Mouse (Mus musculus) MEL (cell line): Measurements from ENCODE around the gene Plekhh3. TPM values are rescaled to one million over a fixed set of nuclear protein-coding genes. Genes with fewer than 3 reads are reported as not detected.

Source experiments
- DNase-seq: peaks from one replicate; pipeline ENCODE4 v3.0.0; 2011; ENCODE audit warnings: low read depth, low spot score
- H3K27ac ChIP-seq: 2 replicates; pipeline ENCODE4 v1.5.1; 2012; ENCODE audit warnings: low read depth, mild to moderate bottlenecking, control low read depth, low read length, moderate library complexity; ENCODE audit not compliant: control insufficient read depth
- H3K27me3 ChIP-seq, 2 experiments: fragments of 150-350 bp in 1 of 2; sonication (generic) in 1 of 2; 2 replicates each; pipeline ENCODE4 v1.6.1; 2012; ENCODE audit warnings: low read length in 2 of 2, mild to moderate bottlenecking in 2 of 2, improper control_type of control experiment in 1 of 2, moderate library complexity in 1 of 2; ENCODE audit not compliant: insufficient read depth in 2 of 2, control insufficient read depth in 1 of 2
- H3K36me3 ChIP-seq, 2 experiments: 2 replicates each; pipeline ENCODE4 v1.6.1; 2012 to 2014; ENCODE audit warnings: low read length in 2 of 2, improper control_type of control experiment in 1 of 2, inconsistent platforms in 1 of 2, mild to moderate bottlenecking in 1 of 2; ENCODE audit not compliant: insufficient read depth in 2 of 2, control insufficient read depth in 1 of 2
- H3K4me1 ChIP-seq, 2 experiments: fragments of 150-350 bp in 1 of 2; sonication (generic) in 1 of 2; 2 replicates each; pipeline ENCODE4 v1.6.1; 2012; ENCODE audit warnings: low read length in 2 of 2, improper control_type of control experiment in 1 of 2, mild to moderate bottlenecking in 1 of 2; ENCODE audit not compliant: insufficient read depth in 2 of 2, control insufficient read depth in 1 of 2
- H3K4me3 ChIP-seq, 2 experiments: fragments of 150-350 bp in 1 of 2; sonication (generic) in 1 of 2; 2 replicates each; pipeline ENCODE4 v1.5.1; 2012; ENCODE audit warnings: low read depth in 2 of 2, low read length in 2 of 2, mild to moderate bottlenecking in 2 of 2, moderate library complexity in 2 of 2, control low read depth in 1 of 2, improper control_type of control experiment in 1 of 2; ENCODE audit not compliant: control insufficient read depth in 1 of 2, insufficient read depth in 1 of 2
- H3K79me2 ChIP-seq: 2 replicates; pipeline ENCODE4 v1.6.1; 2012; ENCODE audit warnings: mild to moderate bottlenecking, low read length, moderate library complexity; ENCODE audit not compliant: control insufficient read depth, poor library complexity, insufficient read depth
- H3K9ac ChIP-seq: 2 replicates; pipeline ENCODE4 v1.6.1; 2012; ENCODE audit warnings: low read depth, mild to moderate bottlenecking, control low read depth, low read length, moderate library complexity; ENCODE audit not compliant: control insufficient read depth, poor library complexity, severe bottlenecking
- H3K9me3 ChIP-seq: fragments of 150-350 bp; sonication (generic); replicated peaks from 2 replicates; pipeline ENCODE4 v1.6.1; 2012; ENCODE audit warnings: mild to moderate bottlenecking, low read length, improper control_type of control experiment, moderate library complexity; ENCODE audit not compliant: insufficient read depth
- CTCF ChIP-seq, 3 experiments: IDR thresholded peaks in 2 of 3; conservative IDR thresholded peaks in 1 of 3; 2 replicates each; pipeline ENCODE4 v1.5.1; 2011 to 2012; ENCODE audit warnings: low read length in 3 of 3, low read depth in 2 of 3, mild to moderate bottlenecking in 2 of 3, improper control_type of control experiment in 1 of 3, inconsistent platforms in 1 of 3, mixed read lengths in 1 of 3, moderate library complexity in 1 of 3; ENCODE audit not compliant: control insufficient read depth in 1 of 3, insufficient read depth in 1 of 3, poor library complexity in 1 of 3, severe bottlenecking in 1 of 3
- HCFC1 ChIP-seq: IDR thresholded peaks from 2 replicates; pipeline ENCODE4 v1.6.1; 2012; ENCODE audit warnings: low read depth, mild to moderate bottlenecking, inconsistent platforms, low read length, improper control_type of control experiment, moderate library complexity
- MAZ ChIP-seq: IDR thresholded peaks from 2 replicates; pipeline ENCODE4 v1.6.1; 2012; ENCODE audit warnings: low read depth, mild to moderate bottlenecking, inconsistent platforms, low read length, improper control_type of control experiment
- RAD21 ChIP-seq: IDR thresholded peaks from 2 replicates; pipeline ENCODE4 v1.6.1; 2011; ENCODE audit warnings: mild to moderate bottlenecking, low read depth, low read length, improper control_type of control experiment
- RCOR1 ChIP-seq: IDR thresholded peaks from 2 replicates; pipeline ENCODE4 v1.6.1; 2012; ENCODE audit warnings: low read depth, mild to moderate bottlenecking, inconsistent platforms, low read length, improper control_type of control experiment
- SIN3A ChIP-seq: IDR thresholded peaks from 2 replicates; pipeline ENCODE4 v1.6.1; 2012; ENCODE audit warnings: low read length, improper control_type of control experiment, inconsistent platforms
- SMC3 ChIP-seq: IDR thresholded peaks from 2 replicates; pipeline ENCODE4 v1.6.1; 2011; ENCODE audit warnings: low read depth, low read length, improper control_type of control experiment
- USF1 ChIP-seq: IDR thresholded peaks from 2 replicates; pipeline ENCODE4 v1.6.1; 2014; ENCODE audit warnings: low read depth, mild to moderate bottlenecking, inconsistent platforms, low read length, improper control_type of control experiment, moderate library complexity
- ZC3H11A ChIP-seq: IDR thresholded peaks from 2 replicates; pipeline ENCODE4 v1.6.1; 2012; ENCODE audit warnings: low read depth, mild to moderate bottlenecking, inconsistent platforms, low read length, improper control_type of control experiment
- polyA plus RNA-seq, 2 experiments: library from polyadenylated mRNA; stranded (reverse) in 1 of 2; unstranded in 1 of 2; fragments of >175 nt in 1 of 2; fragments of >200 nt in 1 of 2; gene quantifications; 2 replicates each; pipeline versions ENCODE4 v1.2.1 to v1.2.4; 2012; ENCODE audit warnings: low replicate concordance in 2 of 2, low read depth in 1 of 2; ENCODE audit not compliant: insufficient read length in 2 of 2, insufficient read depth in 1 of 2, missing spikeins in 1 of 2
- total RNA-seq: library from RNA; depleted of rRNA; stranded (reverse); fragments of 300-350 nt; gene quantifications from 2 replicates; pipeline ENCODE4 v1.2.3, GENCODE M21; 2012

Plekhh3 gene
- total and polyA plus RNA-seq, 3 experiments = 0.81 to 1.5 TPM; not detected in 1

GRCm38 (mm10) chr11:101179306-101179705 lies 8.2 kb upstream of the Plekhh3 start:
- Histone ChIP-seq H3K4me3 (no peak overlapping the region), H3K9me3 (no peaks in the 10 kb centered on the region), H3K27ac (no peak overlapping the region), H3K9ac (no peak overlapping the region), H3K27me3 (no peaks in the 10 kb centered on the region)
- DNase-seq = no peak
- no peak for TF ChIP-seq SIN3A
- TF ChIP-seq, all 39 proteins: peak for 0
- Histone ChIP-seq H3K36me3 (no peaks in the 10 kb centered on the region), H3K79me2 (no peaks in the 10 kb centered on the region), H3K4me1 (no peaks in the 10 kb centered on the region)

DNA sequence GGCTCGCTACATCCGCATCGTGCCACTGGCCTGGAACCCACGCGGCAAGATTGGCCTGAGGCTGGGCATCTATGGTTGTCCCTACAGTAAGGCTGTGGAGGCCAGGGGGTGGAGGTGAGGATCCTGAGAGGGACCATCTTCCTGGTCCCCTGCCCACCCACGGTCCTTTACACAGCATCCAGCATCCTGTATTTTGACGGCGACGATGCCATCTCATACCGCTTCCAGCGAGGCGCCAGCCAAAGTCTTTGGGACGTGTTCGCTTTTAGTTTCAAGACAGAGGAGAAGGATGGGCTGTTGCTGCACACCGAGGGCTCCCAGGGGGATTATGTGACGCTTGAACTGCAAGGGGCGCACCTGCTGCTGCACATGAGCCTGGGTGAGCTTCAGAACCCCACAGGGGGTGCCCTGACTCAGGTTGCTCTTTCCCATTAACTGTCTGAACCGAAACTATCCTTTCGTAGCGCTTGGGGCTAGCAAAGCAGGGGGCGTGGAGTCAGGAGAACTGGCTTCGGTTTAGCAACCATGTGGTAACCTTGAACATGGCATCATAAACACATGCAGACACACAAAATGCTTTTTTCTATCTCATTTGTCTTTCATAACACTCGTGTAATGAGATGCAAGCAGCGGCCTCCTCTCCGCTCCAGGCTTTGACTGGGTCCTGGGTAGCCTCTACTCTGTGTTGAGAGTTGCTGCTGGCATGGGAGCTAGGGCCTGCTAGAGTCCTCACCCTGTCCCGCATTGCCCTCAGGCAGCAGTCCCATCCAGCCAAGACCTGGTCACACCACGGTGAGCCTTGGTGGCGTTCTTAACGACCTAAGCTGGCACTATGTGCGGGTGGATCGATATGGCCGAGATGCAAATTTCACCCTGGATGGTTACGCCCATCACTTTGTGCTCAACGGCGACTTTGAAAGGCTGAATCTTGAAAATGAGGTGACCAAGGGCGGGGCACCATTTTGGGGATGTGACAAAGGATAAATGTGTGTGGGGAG lies 7.2 kb upstream of the Plekhh3 start:
- no peak for DNase-seq
- H3K27me3 ChIP-seq = 0 out of 4 replicates have a peak, but pooled peaks cover 0 to 2% of the 10 kb centered on the region in 2 experiments
- no peak overlapping the region for H3K4me3 ChIP-seq
- no peak overlapping the region for H3K9ac ChIP-seq
- no peaks in the 10 kb centered on the region for H3K79me2 ChIP-seq
- TF ChIP-seq USF1 = no peak
- H3K27ac ChIP-seq = no peak overlapping the region
- no peaks in the 10 kb centered on the region for H3K36me3 ChIP-seq
- no peaks in the 10 kb centered on the region for H3K9me3 ChIP-seq
- no peaks in the 10 kb centered on the region; a peak in 1 of 4 replicates for H3K4me1 ChIP-seq

DNA sequence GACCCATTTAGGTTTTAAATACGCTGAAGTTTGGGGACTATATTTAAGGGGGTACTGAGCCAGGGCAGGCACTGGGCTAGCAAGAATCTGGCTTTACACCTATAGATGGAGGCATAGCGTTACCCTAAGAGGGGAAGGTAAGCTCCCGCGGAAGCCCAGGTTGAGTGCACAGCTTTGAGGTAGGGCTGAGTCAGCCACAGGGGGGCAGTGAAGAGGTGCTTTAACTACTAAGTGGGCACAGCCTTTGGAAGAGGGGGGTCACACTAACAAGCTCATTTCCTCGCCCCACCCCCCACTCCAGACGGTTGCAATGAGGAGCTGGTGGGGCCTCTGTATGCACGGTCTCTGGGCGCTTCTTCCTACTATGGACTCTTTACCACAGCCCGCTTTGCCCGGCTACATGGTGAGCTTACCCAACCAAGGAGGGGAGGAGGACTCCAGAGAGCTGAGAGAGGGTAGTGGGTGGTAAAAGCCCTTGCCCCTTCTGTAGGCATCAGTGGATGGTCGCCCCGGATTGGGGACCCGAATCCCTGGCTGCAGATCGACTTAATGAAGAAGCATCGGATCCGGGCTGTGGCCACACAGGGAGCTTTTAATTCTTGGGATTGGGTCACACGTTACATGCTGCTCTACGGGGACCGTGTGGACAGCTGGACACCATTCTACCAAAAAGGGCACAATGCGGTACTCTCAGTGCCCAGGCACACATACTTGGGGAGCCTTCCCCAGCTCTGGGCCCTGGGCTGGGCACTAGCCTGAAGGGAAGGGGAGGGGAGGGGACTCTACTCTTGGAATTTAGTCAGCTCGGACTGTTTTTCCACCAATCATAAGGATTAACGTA lies 6.0 kb upstream of the Plekhh3 start:
- no peak overlapping the region for H3K4me3 ChIP-seq
- peaks cover 0 to 9% of the 10 kb centered on the region in 2 experiments; a peak in 2 of 4 replicates for H3K4me1 ChIP-seq
- H3K36me3 ChIP-seq = peaks cover 0 to 6% of the 10 kb centered on the region in 2 experiments; a peak in 2 of 4 replicates
- peak; percentile 62 for DNase-seq
- 0 out of 4 replicates have a peak, but pooled peaks cover 0 to 2% of the 10 kb centered on the region in 2 experiments for H3K27me3 ChIP-seq
- no peaks in the 10 kb centered on the region for H3K79me2 ChIP-seq
- H3K27ac ChIP-seq = no peak overlapping the region
- no peak overlapping the region for H3K9ac ChIP-seq
- TF ChIP-seq RCOR1 = no peak
- peak; percentile 41; the same call in 1 of the 2 replicates for TF ChIP-seq MAZ
- TF ChIP-seq SIN3A = no peak
- TF ChIP-seq HCFC1 = no peak
- TF ChIP-seq RAD21 = peak; percentile 52
- peak; percentile 48 for TF ChIP-seq ZC3H11A
- peak; percentile 44 to 77 (median 74) for TF ChIP-seq CTCF (IDR thresholded peaks at IDR 0.05 in 2 of 3, conservative IDR thresholded peaks at IDR 0.05 in 1 of 3; ENCODE audit: control insufficient read depth in 1 of 3, insufficient read depth in 1 of 3, low read depth in 2 of 3, low read length in 3 of 3, poor library complexity in 1 of 3, severe bottlenecking in 1 of 3)
- peak; percentile 77 for TF ChIP-seq SMC3
- H3K9me3 ChIP-seq = no peaks in the 10 kb centered on the region
